12 mouse cellular contexts compared by ENCODE assay signal in the genomic region with DNA sequence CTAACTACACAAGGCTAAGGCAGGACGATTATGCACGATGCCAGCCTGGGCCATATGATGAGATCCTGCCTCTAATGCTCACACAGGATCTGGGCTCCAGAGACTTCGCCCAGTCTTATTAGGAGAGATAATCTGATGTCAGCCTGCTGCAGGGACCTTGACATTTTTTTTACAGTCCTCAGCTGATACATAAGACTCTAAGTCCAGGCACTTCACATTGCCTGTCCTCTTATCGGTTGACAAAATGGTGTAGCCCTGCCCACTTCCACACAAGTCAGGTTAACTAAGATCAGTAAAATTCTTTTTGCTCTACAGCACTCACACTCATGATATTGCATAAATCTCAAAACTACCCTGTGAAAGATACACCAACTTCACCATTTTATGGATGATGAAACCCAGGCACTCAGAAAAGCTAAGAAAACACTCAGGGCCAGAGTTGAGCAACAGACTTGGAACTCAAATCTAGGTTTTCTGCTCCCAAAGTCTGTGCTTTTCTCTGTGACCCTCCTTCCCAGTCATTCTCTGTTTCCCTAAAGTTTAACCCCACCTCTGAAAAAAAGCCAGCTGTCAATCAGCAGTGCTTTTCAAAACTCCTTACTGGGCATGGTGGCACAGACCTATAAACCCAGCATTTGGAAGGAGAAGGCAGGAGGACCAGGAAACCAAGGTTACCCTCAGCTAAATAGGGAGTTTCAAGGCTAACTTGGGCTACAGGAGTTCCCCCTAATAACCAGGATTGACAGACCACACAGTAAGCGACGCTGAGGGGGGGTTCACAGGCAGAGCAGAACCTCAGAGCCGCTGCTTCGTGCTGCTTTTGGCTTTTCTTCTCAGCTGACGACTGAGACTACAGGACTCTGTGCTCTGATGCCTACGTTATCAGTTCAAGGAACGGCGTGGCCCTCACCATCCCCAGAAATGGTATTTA. TPM values are rescaled to one million over a fixed set of nuclear protein-coding genes. Genes with fewer than 3 reads are reported as not detected.
DNase-seq lines count a peak whose midpoint lies in the region; ATAC-seq and TF ChIP-seq lines count a peak whose summit lies in the region.
"Had no signal": no experiment of that assay in that cellular context is flagged by ENCODE, and none has a peak within 500 bp of the region (broad histone marks: within the 10 kb centered on the region; RNA-seq: fewer than 3 reads in every experiment).

No protein-coding gene starts in this region.

- 75% methylated on average over 12 of the region's 12 CpGs for WGBS in intestine, embryonic 16.5 days
- 79% methylated on average over 12 of the region's 12 CpGs for WGBS in intestine, embryonic 15.5 days
- WGBS in liver, embryonic 14.5 days (ENCODE audit: insufficient replicate concordance), result 21% methylated on average over 12 of the region's 12 CpGs

- H3K4me1 ChIP-seq in intestine, embryonic 16.5 days (ENCODE audit: control insufficient read depth, insufficient read depth, low read length), result no peaks in the 10 kb centered on the region
- no peaks in the 10 kb centered on the region for H3K4me1 ChIP-seq in intestine, embryonic 15.5 days (replicated peaks)
- H3K4me1 ChIP-seq in brown adipose tissue, adult 24 weeks (ENCODE audit: control insufficient read depth, insufficient read depth, insufficient read length, low read length), result peaks cover 3% of the 10 kb centered on the region
- peaks cover 12 to 24% of the 10 kb centered on the region in 2 experiments for H3K4me1 ChIP-seq in liver, embryonic 14.5 days (replicated peaks; ENCODE audit: control insufficient read depth in 2 of 2, insufficient read depth in 2 of 2, low read length in 1 of 2)

- 0 out of 2 replicates have a peak overlapping the region, but pooled peaks have one; percentile 21 for H3K27ac ChIP-seq in intestine, embryonic 16.5 days (ENCODE audit: low read length)
- no peak overlapping the region for H3K27ac ChIP-seq in intestine, embryonic 15.5 days
- H3K27ac ChIP-seq in brown adipose tissue, adult 24 weeks (replicated peaks; ENCODE audit: low read depth, low read length), result peak overlapping the region; percentile 58
- peak overlapping the region; percentile 23 for H3K27ac ChIP-seq in liver, embryonic 14.5 days
- H3K27ac ChIP-seq: forebrain, embryonic 10.5 days; limb, embryonic 13.5 days had no signal

- H3K27me3 ChIP-seq in intestine, embryonic 16.5 days (replicated peaks; ENCODE audit: control insufficient read depth, insufficient read depth, low read length), result no peaks in the 10 kb centered on the region
- H3K27me3 ChIP-seq in intestine, embryonic 15.5 days (replicated peaks), result no peaks in the 10 kb centered on the region
- no peaks in the 10 kb centered on the region for H3K27me3 ChIP-seq in liver, embryonic 14.5 days (ENCODE audit: control insufficient read depth, insufficient read depth, low read length)
- H3K27me3 ChIP-seq: limb, embryonic 13.5 days had no signal

- TF ChIP-seq EP300 in liver, embryonic 14.5 days (IDR thresholded peaks at IDR 0.05; ENCODE audit: low read depth), result no peak

- peaks cover 27% of the 10 kb centered on the region for H3K36me3 ChIP-seq in intestine, embryonic 16.5 days (ENCODE audit: control insufficient read depth, insufficient read depth, low read length)
- peaks cover 38% of the 10 kb centered on the region for H3K36me3 ChIP-seq in intestine, embryonic 15.5 days
- H3K36me3 ChIP-seq in liver, embryonic 14.5 days (replicated peaks; ENCODE audit: control insufficient read depth, insufficient read depth, low read depth), result peaks cover 26% of the 10 kb centered on the region

- TF ChIP-seq CTCF in liver, embryonic 14.5 days (IDR thresholded peaks at IDR 0.05; ENCODE audit: low read depth), result no peak

- peak; percentile 32 for ATAC-seq in intestine, embryonic 16.5 days
- ATAC-seq in intestine, embryonic 15.5 days, result no peak
- ATAC-seq in liver, embryonic 14.5 days (ENCODE audit: insufficient read depth), result peak; percentile 65
- ATAC-seq in megakaryocyte-erythroid progenitor cell, adult 5-6 weeks (replicated peaks; ENCODE audit: low FRiP score, low TSS enrichment, poor library complexity, severe bottlenecking), result peak; percentile 74

- no peak overlapping the region for H3K9ac ChIP-seq in intestine, embryonic 16.5 days (ENCODE audit: low read depth, low read length)
- no peak overlapping the region for H3K9ac ChIP-seq in intestine, embryonic 15.5 days
- 0 out of 2 replicates have a peak overlapping the region, but pooled peaks have one; percentile 13 for H3K9ac ChIP-seq in liver, embryonic 14.5 days (replicated peaks)
- H3K9ac ChIP-seq: limb, embryonic 13.5 days had no signal

- no peak overlapping the region for H3K4me2 ChIP-seq in intestine, embryonic 16.5 days (ENCODE audit: low read depth, low read length)
- H3K4me2 ChIP-seq in intestine, embryonic 15.5 days (replicated peaks), result no peak overlapping the region
- peak overlapping the region; percentile 45 for H3K4me2 ChIP-seq in liver, embryonic 14.5 days (ENCODE audit: low read depth)
- H3K4me2 ChIP-seq: limb, embryonic 13.5 days had no signal

- no peaks in the 10 kb centered on the region for H3K9me3 ChIP-seq in intestine, embryonic 16.5 days (ENCODE audit: control insufficient read depth, low read length)
- H3K9me3 ChIP-seq in intestine, embryonic 15.5 days, result no peaks in the 10 kb centered on the region
- H3K9me3 ChIP-seq in liver, embryonic 14.5 days (ENCODE audit: control insufficient read depth, low read length), result no peaks in the 10 kb centered on the region
- H3K9me3 ChIP-seq: forebrain, embryonic 10.5 days; G1E; limb, embryonic 13.5 days had no signal

- DNase-seq in liver, embryonic 14.5 days (ENCODE audit: low read depth in 3 of 3, low spot score in 3 of 3), result peak in 1 of 3 experiments; percentile 20
- DNase-seq in right cerebral cortex, postnatal 14 days, result no peak
- DNase-seq in right cerebral cortex, postnatal 10 days (ENCODE audit: low spot score in 2 of 2), result no peak
- no peak for DNase-seq in spleen, adult 12 weeks (ENCODE audit: low spot score)
- DNase-seq: gastrocnemius, postnatal 36 days had no signal

- H3K4me3 ChIP-seq in intestine, embryonic 16.5 days (ENCODE audit: low read length), result 0 out of 2 replicates have a peak overlapping the region, but pooled peaks have one; percentile 4
- H3K4me3 ChIP-seq in intestine, embryonic 15.5 days (replicated peaks), result no peak overlapping the region
- peak overlapping the region; percentile 47 for H3K4me3 ChIP-seq in brown adipose tissue, adult 24 weeks (ENCODE audit: insufficient read depth, low read depth, low read length)
- H3K4me3 ChIP-seq in liver, embryonic 14.5 days (ENCODE audit: insufficient read depth in 1 of 2, low read depth in 2 of 2, low read length in 2 of 2), result peak overlapping the region; percentile 25 to 42; a peak in 3 of 4 replicates
- H3K4me3 ChIP-seq: forebrain, embryonic 10.5 days; limb, embryonic 13.5 days had no signal

RNA-seq across cellular contexts. Expression of gene Fcer1g, which starts 1.1 kb away (rescaled TPM):
- polyA plus RNA-seq in intestine, embryonic 16.5 days (2015; fragmentation: Nextera tagmentation; extraction: Ambion mirVana), result 50.3 and 52.1 TPM in 2 replicates
- polyA plus RNA-seq in intestine, embryonic 15.5 days (2015; fragmentation: Nextera tagmentation; extraction: Ambion mirVana), result 51.5 and 54.5 TPM in 2 replicates
- polyA plus RNA-seq in brown adipose tissue, adult 24 weeks (2012; ENCODE audit: insufficient read depth, insufficient read length, missing spikeins), result 29.3 and 35.1 TPM in 2 replicates
- 50.1 and 74.3 TPM in 2 replicates for polyA plus RNA-seq in liver, embryonic 14.5 days (2012; rRNA removed)
- 87.8 and 104 TPM in 2 replicates for polyA plus RNA-seq in liver, embryonic 14.5 days (2014; fragmentation: Nextera tagmentation; extraction: Ambion mirVana)
- 3.7 and 9.1 TPM in 2 replicates for total RNA-seq in megakaryocyte-erythroid progenitor cell, adult 5-6 weeks (2014; fragmentation: Nextera tagmentation)
- 11.9 and 14.3 TPM in 2 replicates for total RNA-seq in megakaryocyte-erythroid progenitor cell, adult 5-6 weeks (2017)

RNA-seq across cellular contexts. Expression of gene Apoa2, which starts 8.2 kb away (rescaled TPM):
- 55.3 and 151 TPM in 2 replicates for polyA plus RNA-seq in intestine, embryonic 16.5 days (2015; fragmentation: Nextera tagmentation; extraction: Ambion mirVana)
- polyA plus RNA-seq in intestine, embryonic 15.5 days (2015; fragmentation: Nextera tagmentation; extraction: Ambion mirVana), result 84.7 and 123 TPM in 2 replicates
- 3.5 and 19.0 TPM in 2 replicates for polyA plus RNA-seq in brown adipose tissue, adult 24 weeks (2012; ENCODE audit: insufficient read depth, insufficient read length, missing spikeins)
- polyA plus RNA-seq in liver, embryonic 14.5 days (2012; rRNA removed), result 2,859 and 3,167 TPM in 2 replicates
- 5,173 and 5,415 TPM in 2 replicates for polyA plus RNA-seq in liver, embryonic 14.5 days (2014; fragmentation: Nextera tagmentation; extraction: Ambion mirVana)
- 3.8 TPM in 1 of 2 replicates, not detected in the other for total RNA-seq in megakaryocyte-erythroid progenitor cell, adult 5-6 weeks (2014; fragmentation: Nextera tagmentation)
- not detected in 2 replicates for total RNA-seq in megakaryocyte-erythroid progenitor cell, adult 5-6 weeks (2017)
- total RNA-seq: G1E had no signal

RNA-seq across cellular contexts. Expression of gene Tomm40l, which starts 10.8 kb away (rescaled TPM):
- 32.0 and 34.7 TPM in 2 replicates for polyA plus RNA-seq in intestine, embryonic 16.5 days (2015; fragmentation: Nextera tagmentation; extraction: Ambion mirVana)
- 31.4 and 32.0 TPM in 2 replicates for polyA plus RNA-seq in intestine, embryonic 15.5 days (2015; fragmentation: Nextera tagmentation; extraction: Ambion mirVana)
- polyA plus RNA-seq in brown adipose tissue, adult 24 weeks (2012; ENCODE audit: insufficient read depth, insufficient read length, missing spikeins), result 59.3 and 65.5 TPM in 2 replicates
- 9.4 and 11.0 TPM in 2 replicates for polyA plus RNA-seq in liver, embryonic 14.5 days (2012; rRNA removed)
- polyA plus RNA-seq in liver, embryonic 14.5 days (2014; fragmentation: Nextera tagmentation; extraction: Ambion mirVana), result 16.0 and 17.5 TPM in 2 replicates
- 22.3 and 46.9 TPM in 2 replicates for total RNA-seq in megakaryocyte-erythroid progenitor cell, adult 5-6 weeks (2014; fragmentation: Nextera tagmentation)
- total RNA-seq in megakaryocyte-erythroid progenitor cell, adult 5-6 weeks (2017), result 25.0 and 33.7 TPM in 2 replicates

RNA-seq across cellular contexts. Expression of gene Adamts4, which starts 17.2 kb away (rescaled TPM):
- polyA plus RNA-seq in intestine, embryonic 16.5 days (2015; fragmentation: Nextera tagmentation; extraction: Ambion mirVana), result 6.3 and 7.0 TPM in 2 replicates
- polyA plus RNA-seq in intestine, embryonic 15.5 days (2015; fragmentation: Nextera tagmentation; extraction: Ambion mirVana), result 6.3 and 6.8 TPM in 2 replicates
- 0.50 and 1.2 TPM in 2 replicates for polyA plus RNA-seq in brown adipose tissue, adult 24 weeks (2012; ENCODE audit: insufficient read depth, insufficient read length, missing spikeins)
- 0.11 and 0.17 TPM in 2 replicates for polyA plus RNA-seq in liver, embryonic 14.5 days (2012; rRNA removed)
- 0.13 and 0.25 TPM in 2 replicates for polyA plus RNA-seq in liver, embryonic 14.5 days (2014; fragmentation: Nextera tagmentation; extraction: Ambion mirVana)
- 0.11 TPM in 1 of 2 replicates, not detected in the other for total RNA-seq in megakaryocyte-erythroid progenitor cell, adult 5-6 weeks (2014; fragmentation: Nextera tagmentation)
- not detected in 2 replicates for total RNA-seq in megakaryocyte-erythroid progenitor cell, adult 5-6 weeks (2017)

RNA-seq across cellular contexts. Expression of gene Ndufs2, which starts 18.1 kb away (rescaled TPM):
- 339 and 373 TPM in 2 replicates for polyA plus RNA-seq in intestine, embryonic 16.5 days (2015; fragmentation: Nextera tagmentation; extraction: Ambion mirVana)
- polyA plus RNA-seq in intestine, embryonic 15.5 days (2015; fragmentation: Nextera tagmentation; extraction: Ambion mirVana), result 304 and 326 TPM in 2 replicates
- 1,478 and 1,710 TPM in 2 replicates for polyA plus RNA-seq in brown adipose tissue, adult 24 weeks (2012; ENCODE audit: insufficient read depth, insufficient read length, missing spikeins)
- 53.6 and 72.4 TPM in 2 replicates for polyA plus RNA-seq in liver, embryonic 14.5 days (2012; rRNA removed)
- 136 TPM in 2 replicates for polyA plus RNA-seq in liver, embryonic 14.5 days (2014; fragmentation: Nextera tagmentation; extraction: Ambion mirVana)
- 273 and 313 TPM in 2 replicates for total RNA-seq in megakaryocyte-erythroid progenitor cell, adult 5-6 weeks (2014; fragmentation: Nextera tagmentation)
- 280 and 331 TPM in 2 replicates for total RNA-seq in megakaryocyte-erythroid progenitor cell, adult 5-6 weeks (2017)

Comparison
In these comparisons a context has a peak if more than half of its experiments do, and no peak if none do; other contexts are left out.
1. RNA of gene Apoa2, which starts 8.2 kb away (polyA plus RNA-seq): 2,859 to 5,415 TPM in liver, embryonic 14.5 days; 55.3 to 151 TPM in intestine, embryonic 16.5 days, 84.7 to 123 TPM in intestine, embryonic 15.5 days and 3.5 to 19.0 TPM in brown adipose tissue, adult 24 weeks; every median in the first group is over 10 times any median in the second.